Mouse (Mus musculus) cerebellum, adult 2 months (tissue): ENCODE data around the gene Cacnb4.

Source experiments
- CTCF ChIP-seq: fragments of 200-500 bp; IDR thresholded peaks from 2 replicates; pipeline ENCODE4 v1.5.1; 2011; ENCODE audit warnings: low read depth, mild to moderate bottlenecking, control low read depth, low read length, moderate library complexity, borderline replicate concordance; ENCODE audit not compliant: insufficient read depth
- POLR2A ChIP-seq: fragments of 200-500 bp; IDR thresholded peaks from 2 replicates; pipeline ENCODE4 v1.6.1; 2011; ENCODE audit warnings: low read length, control low read depth, borderline replicate concordance; ENCODE audit not compliant: insufficient read depth

GRCm38 (mm10) chr2:52461206-52461967 lies 215.2 kb downstream of the Cacnb4 start:
- no peak for TF ChIP-seq CTCF
- no peak for TF ChIP-seq POLR2A
